Mouse (Mus musculus) testis, postnatal 10 days (tissue): ENCODE measurements around the gene Spef2.

Experiments
- DNase-seq: peaks from one replicate; pipeline ENCODE4 v3.0.0; 2021; ENCODE audit warnings: low spot score

Gene Spef2

DNA sequence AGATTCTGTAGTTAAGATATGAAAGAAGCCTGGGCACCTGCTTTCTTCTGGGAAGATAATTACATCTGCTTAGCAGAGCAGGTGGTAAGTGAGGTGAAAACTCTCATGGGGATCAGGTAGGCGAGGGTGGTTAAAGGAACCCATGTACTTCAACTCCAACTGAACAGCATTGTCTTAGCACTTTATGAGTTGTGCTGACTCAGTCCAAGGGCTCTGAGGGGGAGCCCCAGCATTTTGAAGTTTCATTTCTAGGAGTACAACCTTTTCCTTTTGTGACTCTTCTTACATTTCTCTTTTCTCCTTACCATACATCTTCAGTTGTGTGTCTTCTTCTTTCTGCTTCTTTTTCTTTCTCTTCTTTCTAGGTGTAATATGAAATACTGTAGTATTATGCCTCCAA lies 213.5 kb downstream of the Spef2 start:
- DNase-seq, result no peak

DNA sequence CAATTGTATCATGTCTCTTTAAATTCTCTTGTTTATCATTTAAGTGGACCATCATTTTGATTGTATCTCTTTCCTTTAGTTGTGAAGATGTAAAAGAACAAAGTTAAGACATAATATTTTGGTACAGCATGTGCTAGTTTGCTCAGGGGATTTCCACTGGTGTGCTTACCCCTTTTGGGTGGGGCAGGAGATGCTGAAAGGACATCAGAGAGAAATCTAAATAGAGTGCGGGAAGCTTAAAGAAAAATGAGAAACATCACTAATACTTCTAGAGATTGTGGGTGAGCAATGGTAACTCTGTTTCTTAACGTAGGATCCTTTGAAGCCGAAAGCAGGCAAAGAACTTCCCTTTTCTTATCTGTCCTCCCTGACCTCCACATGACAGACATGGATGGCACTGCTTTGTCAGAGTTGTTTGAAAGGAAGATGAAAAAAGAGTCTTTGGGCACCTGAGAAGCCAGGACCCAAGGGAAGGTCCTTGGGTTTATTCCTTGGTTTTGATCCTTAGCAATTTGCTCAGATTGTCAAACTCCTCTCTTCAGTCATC lies 215.2 kb downstream of the Spef2 start:
- no peak for DNase-seq

DNA sequence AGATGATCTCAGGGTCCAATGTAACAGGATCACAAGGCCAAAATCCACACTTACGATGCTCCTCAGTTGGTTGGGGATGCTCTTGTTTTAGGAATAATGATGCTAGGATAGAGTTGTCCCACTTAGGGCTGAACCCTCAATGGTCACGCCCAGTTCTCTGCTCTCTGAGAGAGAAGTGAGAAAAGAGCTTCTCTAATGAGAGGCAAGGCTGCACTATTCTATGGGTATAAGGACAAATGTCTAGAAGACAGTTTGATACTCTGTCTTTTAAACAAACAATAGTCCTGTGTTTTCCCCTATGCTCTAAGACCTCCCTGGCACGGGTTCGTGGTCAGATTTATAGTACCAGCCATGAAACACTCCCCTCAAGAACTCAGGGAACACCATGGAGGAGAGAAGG lies 218.6 kb downstream of the Spef2 start, which contains the start of gene Il7r:
Gene Il7r, minus strand, starts transcription at position 101 of the 400 bp plus-strand sequence.
- no peak for DNase-seq

DNA sequence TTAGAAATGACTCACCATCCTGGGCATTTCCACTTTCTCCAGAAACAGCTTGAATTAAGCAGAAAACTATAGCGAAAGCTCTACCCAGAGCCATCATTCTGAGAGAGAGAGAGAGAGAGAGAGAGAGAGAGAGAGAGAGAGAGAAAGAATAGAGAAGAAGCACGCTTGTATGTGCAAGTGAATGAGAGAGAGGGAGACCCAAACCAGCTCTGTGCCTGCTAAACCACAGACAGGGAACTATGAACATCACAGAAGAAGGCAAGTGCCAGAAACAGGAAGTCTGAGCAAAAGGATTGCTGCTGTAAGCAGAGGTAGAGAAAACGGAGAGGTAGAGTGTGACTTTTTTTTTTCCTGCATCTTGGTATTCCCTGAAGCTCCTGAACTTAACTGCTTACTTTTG lies 219.0 kb downstream of the Spef2 start:
- no peak for DNase-seq
